Mouse (Mus musculus): ENCODE data around the gene Ccdc12.

GRCm38 (mm10) chr9:110687061-110687460, 30.8 kb downstream of the Ccdc12 start:
- TF ChIP-seq CTCF (IDR thresholded peaks at IDR 0.05) (peak; percentile 35; the same call in 1 of the 2 replicates), EP300 (IDR thresholded peaks at IDR 0.05) (no peak)

Data from lung, postnatal 0 days (tissue).